7 mouse cellular contexts compared by ENCODE assay signal in the genomic region with DNA sequence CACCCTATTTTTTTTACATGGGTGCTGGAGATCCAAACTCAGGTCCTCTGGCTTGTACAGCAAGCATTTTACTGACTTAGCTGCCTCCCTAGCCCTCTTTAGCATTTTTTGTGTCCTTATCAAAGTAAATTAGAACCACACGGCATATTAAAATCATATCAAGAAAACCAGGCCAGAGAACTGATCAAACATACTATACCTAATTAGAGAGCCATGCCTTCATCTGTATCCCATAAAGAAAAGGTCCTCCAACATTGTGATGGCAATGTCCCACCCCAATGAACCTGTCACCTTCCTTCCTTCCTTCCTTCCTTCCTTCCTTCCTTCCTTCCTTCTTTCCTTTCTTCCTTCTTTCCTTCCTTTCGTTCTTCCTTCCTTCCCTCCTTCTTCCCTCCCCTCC. TPM values are rescaled to one million over a fixed set of nuclear protein-coding genes. Genes with fewer than 3 reads are reported as not detected.
"Had no signal": no experiment of that assay in that cellular context is flagged by ENCODE, and none has a peak within 500 bp of the region (broad histone marks: within the 10 kb centered on the region; RNA-seq: fewer than 3 reads in every experiment).

No protein-coding gene starts in this region.

RNA-seq across cellular contexts. Expression of gene C1s1, which starts 13.8 kb away (rescaled TPM):
- total RNA-seq: megakaryocyte progenitor cell, adult 5-6 weeks; megakaryocyte-erythroid progenitor cell, adult 5-6 weeks; monocyte, adult 5-6 weeks had no signal

RNA-seq across cellular contexts. Expression of gene C1rb, which starts 14.1 kb away (rescaled TPM):
- total RNA-seq: left cerebral cortex, postnatal 10 days; left cerebral cortex, postnatal 4 days; megakaryocyte progenitor cell, adult 5-6 weeks; megakaryocyte, adult 5-6 weeks; megakaryocyte-erythroid progenitor cell, adult 5-6 weeks; midbrain, postnatal 0 days; monocyte, adult 5-6 weeks had no signal

RNA-seq across cellular contexts. Expression of gene C1ra, which starts 43.8 kb away (rescaled TPM):
- total RNA-seq: megakaryocyte-erythroid progenitor cell, adult 5-6 weeks had no signal
